Mouse (Mus musculus) myocyte (in vitro differentiated cells): ENCODE measurements around the gene Plekhh2. TPM values are rescaled to one million over a fixed set of nuclear protein-coding genes. Genes with fewer than 3 reads are reported as not detected.

ENCODE experiments used
- H3K27me3 ChIP-seq: one replicate; pipeline ENCODE4 v1.6.1; 2011; ENCODE audit not compliant: control insufficient read depth, insufficient read depth, insufficient read length
- H3K36me3 ChIP-seq: one replicate; pipeline ENCODE4 v1.6.1; 2011; ENCODE audit not compliant: control insufficient read depth, insufficient read depth
- H3K4me2 ChIP-seq: one replicate; pipeline ENCODE4 v1.6.1; 2011; ENCODE audit warnings: low read depth, control low read depth
- H3K4me3 ChIP-seq: one replicate; pipeline ENCODE4 v1.5.1; 2011; ENCODE audit warnings: mild to moderate bottlenecking, control low read depth, moderate library complexity
- H3K79me2 ChIP-seq: one replicate; pipeline ENCODE4 v1.6.1; 2011; ENCODE audit not compliant: control insufficient read depth, insufficient read depth
- H3ac ChIP-seq: one replicate; pipeline ENCODE4 v1.6.1; 2011; ENCODE audit not compliant: control insufficient read depth, insufficient read length
- CEBPB ChIP-seq: IDR thresholded peaks from 2 replicates; pipeline ENCODE4 v1.6.1; 2011; ENCODE audit warnings: mild to moderate bottlenecking, moderate library complexity; ENCODE audit not compliant: poor library complexity, insufficient read depth, severe bottlenecking
- E2F4 ChIP-seq: IDR thresholded peaks from one replicate; pipeline ENCODE4 v1.6.1; 2011; ENCODE audit warnings: mild to moderate bottlenecking, control low read depth, moderate library complexity; ENCODE audit not compliant: insufficient read depth
- MAX ChIP-seq: IDR thresholded peaks from one replicate; pipeline ENCODE4 v1.6.1; 2011; ENCODE audit warnings: low read depth, mild to moderate bottlenecking, control low read depth
- MYOD1 ChIP-seq, 3 experiments: IDR thresholded peaks; one replicate each; pipeline ENCODE4 v1.6.1; 2011; ENCODE audit warnings: control low read depth in 2 of 3, low read depth in 2 of 3, mild to moderate bottlenecking in 2 of 3, moderate library complexity in 1 of 3; ENCODE audit not compliant: insufficient read length in 2 of 3, control insufficient read depth in 1 of 3
- MYOG ChIP-seq, 3 experiments: IDR thresholded peaks; one replicate each; pipeline ENCODE4 v1.6.1; 2011; ENCODE audit warnings: control low read depth in 2 of 3, low read depth in 2 of 3, mild to moderate bottlenecking in 2 of 3; ENCODE audit not compliant: insufficient read length in 2 of 3, control insufficient read depth in 1 of 3, insufficient read depth in 1 of 3
- POLR2A ChIP-seq: IDR thresholded peaks from one replicate; pipeline ENCODE4 v1.6.1; 2011; ENCODE audit warnings: low read depth, mild to moderate bottlenecking, control low read depth, moderate library complexity; ENCODE audit not compliant: insufficient read length
- POLR2AphosphoS2 ChIP-seq: IDR thresholded peaks from one replicate; pipeline ENCODE4 v1.6.1; 2011; ENCODE audit warnings: low read depth, control low read depth; ENCODE audit not compliant: insufficient read length
- REST ChIP-seq: IDR thresholded peaks from one replicate; pipeline ENCODE4 v1.6.1; 2011; ENCODE audit warnings: mild to moderate bottlenecking, control low read depth, moderate library complexity; ENCODE audit not compliant: insufficient read depth, insufficient read length
- SRF ChIP-seq: IDR thresholded peaks from one replicate; pipeline ENCODE4 v1.6.1; 2011; ENCODE audit warnings: low read depth; ENCODE audit not compliant: control insufficient read depth, insufficient read length
- TCF12 ChIP-seq: IDR thresholded peaks from one replicate; pipeline ENCODE4 v1.6.1; 2011; ENCODE audit warnings: mild to moderate bottlenecking, control low read depth; ENCODE audit not compliant: poor library complexity, insufficient read depth, severe bottlenecking
- TCF3 ChIP-seq: IDR thresholded peaks from one replicate; pipeline ENCODE4 v1.6.1; 2011; ENCODE audit warnings: low read depth, control low read depth; ENCODE audit not compliant: insufficient read length
- USF1 ChIP-seq: IDR thresholded peaks from one replicate; pipeline ENCODE4 v1.6.1; 2011; ENCODE audit warnings: low read depth, mild to moderate bottlenecking, control low read depth, moderate library complexity
- polyA plus RNA-seq: library from polyadenylated mRNA; unstranded; fragments of >200 nt; fragmentation: generic; extraction: Trizol; gene quantifications from one replicate; pipeline ENCODE4 v1.2.1, GENCODE M21; 2012; ENCODE audit warnings: missing spikeins

Gene Plekhh2
- polyA plus RNA-seq, 1 experiment: 6.4 TPM

DNA sequence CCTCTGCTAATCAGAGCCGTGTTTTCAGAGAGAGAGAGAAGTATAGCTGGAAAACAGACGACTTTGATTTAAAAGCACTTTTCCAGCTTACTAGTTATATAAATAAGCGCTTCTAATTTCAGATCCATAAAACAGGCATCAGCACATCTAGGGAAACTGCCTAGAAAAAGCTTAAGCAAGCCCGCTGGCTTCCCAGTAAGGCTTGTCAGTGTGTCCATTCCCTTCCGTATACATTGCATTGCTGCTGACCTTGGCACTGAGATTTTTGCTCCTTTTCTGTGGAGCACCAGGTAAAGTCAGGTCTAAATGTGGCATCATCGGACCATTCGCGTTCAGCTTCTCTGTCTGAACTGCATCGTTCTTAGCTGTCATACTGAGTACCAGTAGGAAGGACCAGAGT is 130.6 kb downstream of the Plekhh2 start:
- Histone ChIP-seq H3K4me2 (no peak overlapping the region), H3K27me3 (no peaks in the 10 kb centered on the region), H3K36me3 (no peaks in the 10 kb centered on the region), H3ac (no peak overlapping the region), H3K79me2 (no peaks in the 10 kb centered on the region), H3K4me3 (no peak overlapping the region)
- no peak for TF ChIP-seq TCF3

DNA sequence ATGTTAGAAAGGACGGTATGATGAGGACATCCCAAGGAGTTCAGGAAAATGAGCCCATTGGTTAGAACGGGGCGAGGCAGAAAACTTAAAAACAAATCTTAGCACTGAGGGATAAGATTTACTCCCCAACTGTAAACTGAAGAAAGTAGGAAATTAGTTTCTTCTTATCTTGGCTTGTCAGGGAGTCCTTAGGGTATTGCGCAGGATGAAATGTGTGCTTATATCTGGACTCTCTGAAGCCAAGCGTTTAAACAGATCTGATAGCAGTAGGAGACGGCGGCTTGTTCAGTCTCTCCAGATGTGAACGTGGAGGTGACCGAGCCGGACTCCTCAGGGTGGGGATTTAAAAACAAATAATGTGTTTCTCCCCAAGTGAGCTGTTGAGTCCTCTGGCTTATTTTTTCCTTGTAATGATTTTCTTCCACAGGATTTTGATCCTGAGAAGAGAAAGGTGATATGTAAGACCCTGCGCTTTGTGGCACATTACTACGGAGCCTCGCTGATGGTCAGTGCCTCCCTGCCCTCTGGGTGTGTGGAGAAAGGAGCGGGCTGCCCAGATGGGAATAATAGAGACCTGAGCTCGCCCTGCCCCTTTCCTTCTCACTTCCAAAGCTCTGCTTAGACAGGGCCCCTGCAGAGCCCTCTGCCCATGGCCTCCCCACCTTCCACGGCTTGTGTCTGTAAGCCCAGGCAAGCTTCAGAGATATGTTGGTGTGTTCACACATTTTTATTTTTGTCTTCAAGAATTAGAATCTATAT is 132.8 kb downstream of the Plekhh2 start:
- Histone ChIP-seq H3K4me3 (no peak overlapping the region), H3ac (no peak overlapping the region), H3K36me3 (no peaks in the 10 kb centered on the region), H3K79me2 (no peaks in the 10 kb centered on the region), H3K27me3 (no peaks in the 10 kb centered on the region), H3K4me2 (no peak overlapping the region)
- TF ChIP-seq TCF3 (no peak), CEBPB (no peak), MAX (no peak), MYOG (IDR thresholded peaks at IDR 0.05; ENCODE audit: control insufficient read depth in 1 of 3, insufficient read depth in 1 of 3, insufficient read length in 2 of 3, low read depth in 2 of 3) (no peak), POLR2AphosphoS2 (no peak), USF1 (no peak), REST (no peak), POLR2A (no peak), SRF (no peak), MYOD1 (IDR thresholded peaks at IDR 0.05; ENCODE audit: control insufficient read depth in 1 of 3, insufficient read length in 2 of 3, low read depth in 2 of 3) (no peak), TCF12 (no peak), E2F4 (no peak)

DNA sequence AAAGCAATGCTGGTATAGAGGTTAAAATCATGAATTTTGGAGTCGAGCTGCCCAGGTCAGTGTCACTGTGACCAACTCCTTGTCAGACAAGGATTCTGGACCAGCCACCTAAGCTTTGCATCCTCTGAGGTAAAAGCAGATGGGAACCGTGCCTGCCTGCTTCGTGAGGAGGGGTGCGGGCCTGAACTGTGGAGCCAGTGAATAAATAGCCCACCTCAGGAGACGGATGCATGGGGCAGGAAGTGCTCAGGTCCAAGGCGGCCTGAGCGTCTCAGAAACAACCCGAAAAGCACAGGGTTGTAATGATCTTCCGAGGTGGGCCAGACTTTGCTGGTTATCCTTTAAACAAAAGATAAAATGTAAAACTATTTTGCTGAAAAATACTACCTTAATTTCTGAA is 133.4 kb downstream of the Plekhh2 start:
- TF ChIP-seq POLR2A (no peak), SRF (no peak), E2F4 (no peak), POLR2AphosphoS2 (no peak), MYOG (IDR thresholded peaks at IDR 0.05; ENCODE audit: control insufficient read depth in 1 of 3, insufficient read depth in 1 of 3, insufficient read length in 2 of 3, low read depth in 2 of 3) (no peak), TCF12 (no peak), TCF3 (no peak), MYOD1 (IDR thresholded peaks at IDR 0.05; ENCODE audit: control insufficient read depth in 1 of 3, insufficient read length in 2 of 3, low read depth in 2 of 3) (no peak), REST (no peak), USF1 (no peak), MAX (no peak), CEBPB (no peak)
- no peak overlapping the region for H3ac ChIP-seq
- H3K79me2 ChIP-seq: no peaks in the 10 kb centered on the region
- no peak overlapping the region for H3K4me3 ChIP-seq
- H3K36me3 ChIP-seq: no peaks in the 10 kb centered on the region
- no peaks in the 10 kb centered on the region for H3K27me3 ChIP-seq
- H3K4me2 ChIP-seq: no peak overlapping the region

DNA sequence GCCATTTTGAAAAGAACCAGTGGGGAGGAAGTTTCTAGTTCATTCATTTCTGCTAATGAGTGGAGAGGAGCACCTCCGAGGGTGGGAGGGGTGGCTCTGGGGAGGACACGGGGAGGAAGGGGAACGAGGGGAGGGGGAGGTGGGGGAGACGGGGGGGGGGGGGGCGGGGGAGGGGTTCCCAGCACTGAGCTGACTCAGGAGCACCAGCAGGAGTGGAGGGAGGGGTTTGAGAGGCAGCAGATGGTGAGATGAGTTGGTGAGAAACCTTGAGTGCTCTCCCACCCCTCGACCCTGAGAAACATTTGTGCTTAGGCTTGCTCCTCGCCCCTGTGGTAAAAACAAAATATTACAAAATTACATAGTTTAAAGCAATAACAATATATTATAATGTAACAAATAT is 134.2 kb downstream of the Plekhh2 start:
- Histone ChIP-seq H3ac (no peak overlapping the region), H3K27me3 (no peaks in the 10 kb centered on the region), H3K79me2 (no peaks in the 10 kb centered on the region), H3K4me3 (no peak overlapping the region), H3K4me2 (no peak overlapping the region), H3K36me3 (no peaks in the 10 kb centered on the region)
- TF ChIP-seq POLR2A (no peak), SRF (no peak), USF1 (no peak), MYOG (IDR thresholded peaks at IDR 0.05; ENCODE audit: control insufficient read depth in 1 of 3, insufficient read depth in 1 of 3, insufficient read length in 2 of 3, low read depth in 2 of 3) (no peak), TCF3 (no peak), POLR2AphosphoS2 (no peak), REST (no peak), TCF12 (no peak), CEBPB (no peak), MAX (no peak), MYOD1 (IDR thresholded peaks at IDR 0.05; ENCODE audit: control insufficient read depth in 1 of 3, insufficient read length in 2 of 3, low read depth in 2 of 3) (no peak), E2F4 (no peak)

DNA sequence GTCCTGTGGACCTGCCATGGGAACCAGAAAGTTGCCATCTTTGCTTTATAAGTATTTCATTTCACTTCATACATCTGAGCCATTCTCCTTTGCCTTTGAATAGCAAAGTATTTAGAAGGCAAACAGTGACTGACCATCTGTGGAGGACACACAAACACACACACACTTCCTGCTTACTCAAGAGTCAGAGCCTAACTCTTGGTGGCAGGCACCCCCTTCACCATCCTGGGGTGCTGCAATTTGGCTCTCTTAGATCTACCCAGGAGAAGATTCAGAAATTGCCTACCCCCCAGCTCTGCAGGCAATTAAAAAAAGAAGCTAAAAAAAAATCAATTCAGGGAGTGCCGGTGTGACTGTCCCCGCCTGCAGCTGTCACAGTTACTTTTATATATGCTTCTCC is 134.8 kb downstream of the Plekhh2 start:
- Histone ChIP-seq H3K27me3 (no peaks in the 10 kb centered on the region), H3ac (no peak overlapping the region), H3K36me3 (no peaks in the 10 kb centered on the region), H3K4me2 (peak overlapping the region; percentile 6), H3K79me2 (no peaks in the 10 kb centered on the region), H3K4me3 (no peak overlapping the region)
- TF ChIP-seq MYOD1 (IDR thresholded peaks at IDR 0.05; ENCODE audit: control insufficient read depth in 1 of 3, insufficient read length in 2 of 3, low read depth in 2 of 3): no peak
- TF ChIP-seq SRF: no peak
- TF ChIP-seq REST: no peak
- no peak for TF ChIP-seq E2F4
- TF ChIP-seq POLR2A: no peak
- no peak for TF ChIP-seq TCF3
- TF ChIP-seq TCF12: no peak
- TF ChIP-seq CEBPB: no peak
- TF ChIP-seq POLR2AphosphoS2: no peak
- no peak for TF ChIP-seq MYOG (IDR thresholded peaks at IDR 0.05; ENCODE audit: control insufficient read depth in 1 of 3, insufficient read depth in 1 of 3, insufficient read length in 2 of 3, low read depth in 2 of 3)
- no peak for TF ChIP-seq MAX
- TF ChIP-seq USF1: no peak
